Mouse (Mus musculus) B cell, adult 2 months (primary cell): ENCODE measurements around the gene Slc35e4.

Source experiments
- DNase-seq, 2 experiments: peaks; one replicate each; pipeline ENCODE4 v3.0.0; 2022

Slc35e4 gene

GRCm38 (mm10) chr11:3862661-3863453 lies 51.6 kb downstream of the Slc35e4 start:
- no peak for DNase-seq

- no peak for DNase-seq
These were observed 54.1 kb downstream of the Slc35e4 start for GRCm38 (mm10) chr11:3860361-3860760.

DNA sequence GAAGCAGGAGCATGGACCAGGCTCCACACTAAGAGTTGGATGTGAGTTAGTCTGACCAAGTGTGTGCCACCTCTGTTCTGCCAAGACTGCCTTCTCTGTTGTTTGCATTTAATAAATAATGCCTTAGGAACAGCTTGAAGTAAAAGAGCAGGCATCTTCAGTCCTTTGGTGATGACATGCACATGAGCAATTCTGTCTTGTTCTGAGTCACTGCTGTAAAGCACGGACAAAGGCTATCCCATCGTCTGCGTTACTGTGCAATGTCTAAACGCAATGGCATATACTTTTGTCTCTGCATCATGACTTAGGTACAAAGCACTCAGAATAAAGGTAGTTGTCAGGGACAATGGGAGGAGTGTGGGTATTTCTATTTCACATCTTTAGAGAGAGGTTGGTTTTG lies 54.7 kb downstream of the Slc35e4 start:
- no peak for DNase-seq

DNA sequence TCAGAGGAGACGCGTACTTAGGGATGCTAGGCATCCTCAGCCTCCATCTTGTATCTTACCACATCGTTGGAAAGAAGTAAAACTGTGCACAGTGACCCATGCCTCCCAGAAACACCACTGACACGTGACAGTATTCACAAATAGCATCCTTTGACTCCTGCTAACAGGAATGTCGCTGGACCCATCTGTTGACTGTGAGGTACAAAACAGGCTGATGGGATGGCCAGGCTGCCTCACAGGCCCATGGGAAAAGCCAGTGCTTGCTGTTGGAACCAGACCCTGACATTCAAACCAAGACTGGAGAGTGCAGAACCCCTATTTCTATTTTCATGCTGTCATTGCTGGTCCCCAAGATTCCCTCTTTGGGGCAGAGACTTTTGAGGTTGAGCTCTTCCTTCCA lies 56.6 kb downstream of the Slc35e4 start:
- DNase-seq, result no peak
